Mouse (Mus musculus) limb, embryonic 14.5 days (tissue): ENCODE results near the gene Fhl1. TPM values are rescaled to one million over a fixed set of nuclear protein-coding genes. Genes with fewer than 3 reads are reported as not detected.

Experiments used
- ATAC-seq: fragments of 200-750 bp; cut with Nextera tagmentation; 2 replicates; pipeline ENCODE4 v1.8.0; 2017; ENCODE audit warnings: low read depth, moderate number of reproducible peaks, moderate TSS enrichment; ENCODE audit not compliant: low FRiP score
- DNase-seq: peaks from one replicate; pipeline ENCODE4 v3.0.0-alpha.2; 2015; ENCODE audit warnings: low spot score
- H3K27ac ChIP-seq: fragments of 300-500 bp; sonication (generic); replicated peaks from 2 replicates; pipeline ENCODE4 v1.5.1; 2014; ENCODE audit warnings: low read depth, mild to moderate bottlenecking, low read length, moderate library complexity, mixed read lengths
- H3K27me3 ChIP-seq: fragments of 300-500 bp; sonication (generic); 2 replicates; pipeline ENCODE4 v1.6.1; 2014; ENCODE audit warnings: low read length, mixed read lengths; ENCODE audit not compliant: control insufficient read depth, insufficient read depth
- H3K36me3 ChIP-seq: fragments of 300-500 bp; sonication (generic); 2 replicates; pipeline ENCODE4 v1.6.1; 2014; ENCODE audit warnings: mild to moderate bottlenecking, low read length, moderate library complexity, mixed read lengths; ENCODE audit not compliant: control insufficient read depth, insufficient read depth
- H3K4me1 ChIP-seq: fragments of 300-500 bp; sonication (generic); 2 replicates; pipeline ENCODE4 v1.6.1; 2014; ENCODE audit warnings: antibody characterized with exemption, low read length, mixed read lengths; ENCODE audit not compliant: control insufficient read depth, insufficient read depth
- H3K4me2 ChIP-seq: fragments of 300-500 bp; sonication (generic); replicated peaks from 2 replicates; pipeline ENCODE4 v1.6.1; 2014; ENCODE audit warnings: low read depth, mild to moderate bottlenecking, low read length, moderate library complexity; ENCODE audit not compliant: severe bottlenecking
- H3K4me3 ChIP-seq: fragments of 300-500 bp; sonication (generic); replicated peaks from 2 replicates; pipeline ENCODE4 v1.5.1; 2014; ENCODE audit warnings: low read length
- H3K9ac ChIP-seq: fragments of 300-500 bp; sonication (generic); 2 replicates; pipeline ENCODE4 v1.6.1; 2014; ENCODE audit warnings: mild to moderate bottlenecking, low read depth, low read length, moderate library complexity; ENCODE audit not compliant: severe bottlenecking
- H3K9me3 ChIP-seq: fragments of 300-500 bp; sonication (generic); 2 replicates; pipeline ENCODE4 v1.6.1; 2016; ENCODE audit warnings: low read length; ENCODE audit not compliant: control insufficient read depth
- POLR2A ChIP-seq: fragments of 200-500 bp; IDR thresholded peaks from 2 replicates; pipeline ENCODE4 v1.8.0; 2012; ENCODE audit warnings: inconsistent platforms, mild to moderate bottlenecking, moderate library complexity, borderline replicate concordance; ENCODE audit not compliant: insufficient read depth, insufficient read length; ENCODE audit errors: extremely low read depth
- WGBS: fragments of 180-500 bp; shearing (Covaris S2); extraction: QIAGEN DNeasy Blood & Tissue Kit; methylation state at CpG from one replicate; pipeline ENCODE4 v1.1.7; 2014; 5-methylcytosine and 5-hydroxymethylcytosine counted together
- polyA plus RNA-seq, 2 experiments: library from polyadenylated mRNA; depleted of rRNA in 1 of 2; stranded (reverse) in 1 of 2; unstranded in 1 of 2; fragments of >200 nt; fragmentation: Nextera tagmentation in 1 of 2; extraction: Ambion mirVana in 1 of 2; gene quantifications; 2 replicates each; pipeline versions ENCODE4 v1.2.1 to v1.2.3; 2012 to 2014

Fhl1 gene
- polyA plus RNA-seq, 2 experiments: 167 to 179 TPM

- Histone ChIP-seq H3K9me3 (no peaks in the 10 kb centered on the region), H3K36me3 (no peaks in the 10 kb centered on the region), H3K4me2 (no peak overlapping the region), H3K9ac (no peak overlapping the region), H3K27ac (no peak overlapping the region), H3K27me3 (no peaks in the 10 kb centered on the region), H3K4me1 (no peaks in the 10 kb centered on the region), H3K4me3 (no peak overlapping the region)
- WGBS: 30% methylated on average over 5 of the region's 5 CpGs
- TF ChIP-seq POLR2A: no peak
- DNase-seq (no peak), ATAC-seq (no peak)
Observed at GRCm38 (mm10) chrX:56734436-56734835, 2.8 kb downstream of the Fhl1 start.

DNA sequence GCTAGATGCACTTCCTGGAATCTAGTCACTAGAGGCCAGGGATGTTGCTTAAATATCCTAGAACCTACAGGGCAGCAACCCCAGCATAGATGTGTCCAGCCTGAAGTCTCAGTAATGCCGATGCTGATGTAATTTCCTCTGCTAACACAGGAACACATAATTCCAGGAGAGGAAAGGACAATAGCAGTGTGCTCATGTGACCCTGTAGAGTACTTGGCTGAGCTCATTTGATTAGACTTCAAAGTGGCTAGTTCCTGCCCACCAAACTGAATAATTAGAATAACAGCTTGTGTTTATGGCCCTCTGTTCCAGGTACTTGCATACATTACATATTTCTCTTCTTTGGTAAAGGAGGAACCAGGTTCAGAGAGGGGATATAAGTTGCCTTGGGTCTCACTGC is 4.6 kb downstream of the Fhl1 start:
- Histone ChIP-seq H3K36me3 (no peaks in the 10 kb centered on the region), H3K27me3 (no peaks in the 10 kb centered on the region), H3K9ac (no peak overlapping the region), H3K4me3 (no peak overlapping the region), H3K9me3 (no peaks in the 10 kb centered on the region), H3K4me1 (no peaks in the 10 kb centered on the region), H3K27ac (no peak overlapping the region), H3K4me2 (no peak overlapping the region)
- WGBS: 58% methylated on average over 1 of the region's 1 CpGs
- no peak for ATAC-seq
- TF ChIP-seq POLR2A: no peak
- DNase-seq: no peak

DNA sequence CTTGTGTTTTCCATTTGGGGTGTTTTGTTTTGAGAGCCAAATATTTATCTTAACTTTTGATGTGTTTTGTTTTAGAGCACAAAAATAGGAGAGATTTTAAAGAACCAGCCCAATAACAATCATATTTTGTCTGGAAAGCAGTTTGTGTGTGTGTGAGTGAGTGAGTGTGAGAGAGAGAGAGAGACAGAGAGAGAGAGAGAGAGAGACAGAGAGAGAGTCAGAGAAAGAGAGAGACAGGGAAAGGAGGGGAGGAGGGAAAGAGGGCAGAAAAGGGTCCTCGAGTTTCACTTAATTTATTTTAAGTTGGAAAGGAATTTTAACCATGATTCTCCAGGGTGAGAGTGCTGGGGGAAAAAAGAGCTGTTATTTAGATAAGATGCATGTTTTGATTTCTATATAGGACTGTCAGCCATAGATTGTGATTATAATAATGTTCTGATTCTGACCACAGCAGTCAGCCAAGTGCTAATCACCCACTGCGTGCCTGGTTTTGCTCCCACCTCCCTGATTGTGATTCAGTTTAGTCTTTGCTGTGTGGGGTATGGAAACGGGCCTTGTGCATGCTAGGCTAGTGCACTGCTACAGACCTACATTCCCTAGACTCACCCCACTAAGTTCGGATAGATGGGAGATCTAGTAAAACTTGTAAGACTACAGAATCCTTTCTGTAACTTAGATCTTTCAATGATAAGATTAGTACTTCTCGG is 6.4 kb downstream of the Fhl1 start:
- Histone ChIP-seq H3K4me3 (no peak overlapping the region), H3K4me2 (no peak overlapping the region), H3K27ac (no peak overlapping the region), H3K36me3 (no peaks in the 10 kb centered on the region), H3K4me1 (no peaks in the 10 kb centered on the region), H3K27me3 (no peaks in the 10 kb centered on the region), H3K9me3 (no peaks in the 10 kb centered on the region), H3K9ac (no peak overlapping the region)
- no peak for TF ChIP-seq POLR2A
- WGBS: 67% methylated on average over 5 of the region's 5 CpGs
- DNase-seq (no peak), ATAC-seq (no peak)

- 74% methylated on average over 3 of the region's 3 CpGs for WGBS
- no peak overlapping the region for H3K4me2 ChIP-seq
- no peak for TF ChIP-seq POLR2A
Observed at GRCm38 (mm10) chrX:56741428-56741827, 9.8 kb downstream of the Fhl1 start.

DNA sequence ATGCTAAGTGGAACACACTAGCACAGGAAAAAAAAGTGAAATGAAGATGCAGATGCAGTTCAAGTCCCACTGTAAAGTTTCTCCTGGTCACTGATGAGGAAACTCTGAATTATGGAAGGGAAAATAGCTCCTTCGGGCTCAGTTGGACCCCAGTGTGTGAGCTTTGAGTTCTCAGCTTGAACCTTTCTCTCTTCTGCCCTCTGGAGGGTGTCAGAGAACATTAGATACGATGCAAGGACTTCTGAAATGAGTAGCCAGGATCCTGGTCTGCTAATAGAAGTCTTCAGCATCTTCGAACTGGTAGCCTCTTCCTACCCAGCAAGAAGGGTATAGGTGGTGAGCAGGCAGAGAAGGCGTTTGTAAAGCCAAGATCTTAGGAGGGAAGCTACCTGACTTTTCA is 19.9 kb downstream of the Fhl1 start:
- Histone ChIP-seq H3K4me3 (no peak overlapping the region), H3K9me3 (no peaks in the 10 kb centered on the region), H3K27me3 (no peaks in the 10 kb centered on the region), H3K36me3 (no peaks in the 10 kb centered on the region), H3K4me2 (no peak overlapping the region), H3K4me1 (no peaks in the 10 kb centered on the region), H3K27ac (no peak overlapping the region), H3K9ac (no peak overlapping the region)
- ATAC-seq: no peak
- no peak for DNase-seq
- 58% methylated on average over 4 of the region's 4 CpGs for WGBS
- no peak for TF ChIP-seq POLR2A

More at GRCm38 (mm10) chrX:56741428-56741827, 9.8 kb downstream of the Fhl1 start:
- no peak overlapping the region for H3K4me3 ChIP-seq
- no peaks in the 10 kb centered on the region for H3K36me3 ChIP-seq
- H3K4me1 ChIP-seq: no peaks in the 10 kb centered on the region
- no peak overlapping the region for H3K27ac ChIP-seq
- ATAC-seq (no peak), DNase-seq (no peak)
- H3K9ac ChIP-seq: no peak overlapping the region
- H3K27me3 ChIP-seq: no peaks in the 10 kb centered on the region
- H3K9me3 ChIP-seq: no peaks in the 10 kb centered on the region
